Mouse (Mus musculus) heart, adult 2 months (tissue): Measurements from ENCODE around the gene Gemin4. TPM values are rescaled to one million over a fixed set of nuclear protein-coding genes. Genes with fewer than 3 reads are reported as not detected.

ENCODE experiments used
- DNase-seq, 2 experiments: peaks; one replicate each; pipeline ENCODE4 v3.0.0; 2021
- H3K27ac ChIP-seq: fragments of 200-600 bp; 2 replicates; pipeline ENCODE4 v1.8.1; 2022
- H3K27me3 ChIP-seq: fragments of 200-500 bp; 2 replicates; pipeline ENCODE4 v1.6.1; 2012; ENCODE audit warnings: mild to moderate bottlenecking, low read length, inconsistent platforms, mixed read lengths; ENCODE audit not compliant: control insufficient read depth, insufficient read depth
- H3K36me3 ChIP-seq: fragments of 200-500 bp; 2 replicates; pipeline ENCODE4 v1.6.1; 2012; ENCODE audit warnings: low read length, inconsistent platforms; ENCODE audit not compliant: control insufficient read depth, insufficient read depth
- H3K4me1 ChIP-seq: fragments of 200-500 bp; 2 replicates; pipeline ENCODE4 v1.6.1; 2011; ENCODE audit warnings: low read length; ENCODE audit not compliant: control insufficient read depth, insufficient read depth
- H3K4me3 ChIP-seq: fragments of 200-600 bp; 2 replicates; pipeline ENCODE4 v1.8.1; 2022
- H3K79me2 ChIP-seq: fragments of 200-500 bp; replicated peaks from 2 replicates; pipeline ENCODE4 v1.6.1; 2012; ENCODE audit warnings: mild to moderate bottlenecking, inconsistent platforms, low read length, moderate library complexity, mixed read lengths; ENCODE audit not compliant: control insufficient read depth, insufficient read depth
- H3K9ac ChIP-seq: fragments of 200-500 bp; 2 replicates; pipeline ENCODE4 v1.6.1; 2012; ENCODE audit warnings: low read depth, mild to moderate bottlenecking, control low read depth, inconsistent platforms, low read length, mixed read lengths
- CTCF ChIP-seq: fragments of 200-600 bp; IDR thresholded peaks from 2 replicates; pipeline ENCODE4 v1.8.1; 2022; ENCODE audit warnings: antibody characterized with exemption, mild to moderate bottlenecking, moderate library complexity
- EP300 ChIP-seq: fragments of 200-500 bp; IDR thresholded peaks from 2 replicates; pipeline ENCODE4 v1.6.1; 2011; ENCODE audit warnings: low read depth, low read length, control low read depth; ENCODE audit not compliant: insufficient read depth
- POLR2A ChIP-seq: fragments of 200-500 bp; IDR thresholded peaks from 2 replicates; pipeline ENCODE4 v1.6.1; 2011; ENCODE audit warnings: mild to moderate bottlenecking, low read depth, low read length, control low read depth; ENCODE audit not compliant: insufficient read depth
- WGBS: fragments of 180-500 bp; shearing (Covaris S2); methylation state at CpG from one replicate; pipeline ENCODE4 v1.1.7; 2018; 5-methylcytosine and 5-hydroxymethylcytosine counted together
- intact Hi-C: fragments of 180-260 bp; cut with DNase I; formaldehyde crosslinking; loops from one replicate; pipeline ENCODE4 v1.15.1; 2025
- polyA plus RNA-seq: library from polyadenylated mRNA; depleted of rRNA; stranded (reverse); fragments of >200 nt; gene quantifications from 2 replicates; pipeline ENCODE4 v1.2.3, GENCODE M21; 2012
- total RNA-seq, 2 experiments: library from RNA; stranded (reverse); gene quantifications; 2 replicates each; pipeline ENCODE4 v1.2.3; 2021

The Gemin4 gene
- total and polyA plus RNA-seq, 3 experiments, result 2.3 to 4.5 (median 3.9) TPM

DNA sequence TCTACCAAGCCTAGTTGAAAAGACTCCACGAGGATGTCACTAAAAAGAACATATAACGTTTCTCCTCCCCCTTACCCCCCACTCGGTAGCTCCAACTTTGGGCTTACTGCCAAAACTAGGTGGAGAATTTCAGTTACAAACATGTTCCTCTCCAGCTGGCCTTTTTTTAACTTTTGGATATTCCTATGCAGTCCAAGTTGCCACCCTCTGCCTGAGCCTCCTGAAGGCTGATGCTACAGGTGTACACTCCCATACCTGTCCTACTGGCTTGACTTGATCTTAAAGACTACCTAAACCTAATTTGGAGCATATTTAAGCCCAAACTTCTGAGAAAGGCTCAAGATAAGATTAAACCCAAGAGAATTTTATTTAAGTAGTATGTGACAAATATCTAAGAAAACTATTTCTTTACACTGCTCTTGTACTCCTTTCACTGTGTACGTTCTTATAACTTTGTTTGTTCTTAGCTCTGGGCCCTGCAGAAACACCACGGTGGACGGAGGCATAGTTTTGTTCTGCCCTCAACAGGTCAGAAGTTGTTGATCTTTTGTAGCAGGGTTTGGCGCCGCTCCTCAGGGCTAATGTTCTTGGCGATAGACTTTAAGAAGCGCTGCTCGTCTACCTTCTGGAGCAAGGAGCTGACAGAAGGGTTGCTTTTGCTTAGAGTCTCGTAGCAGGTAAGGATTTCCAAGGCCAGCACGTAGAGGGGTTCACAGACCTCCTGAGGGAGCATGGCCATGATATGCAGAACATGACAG is 7.1 kb downstream of the Gemin4 start:
- no peak overlapping the region for H3K9ac ChIP-seq
- H3K4me1 ChIP-seq, result no peaks in the 10 kb centered on the region; the same call in 1 of the 2 replicates
- no peaks in the 10 kb centered on the region for H3K27me3 ChIP-seq
- H3K27ac ChIP-seq, result no peak overlapping the region
- no peak for TF ChIP-seq CTCF
- TF ChIP-seq POLR2A, result no peak
- no peak for TF ChIP-seq EP300
- intact Hi-C loops, result no loop called here
- no peak overlapping the region for H3K4me3 ChIP-seq
- DNase-seq, result no peak
- H3K79me2 ChIP-seq, result no peaks in the 10 kb centered on the region
- H3K36me3 ChIP-seq, result peaks cover 2% of the 10 kb centered on the region; the same call in 1 of the 2 replicates
- WGBS, result 74% methylated on average over 13 of the region's 13 CpGs

DNA sequence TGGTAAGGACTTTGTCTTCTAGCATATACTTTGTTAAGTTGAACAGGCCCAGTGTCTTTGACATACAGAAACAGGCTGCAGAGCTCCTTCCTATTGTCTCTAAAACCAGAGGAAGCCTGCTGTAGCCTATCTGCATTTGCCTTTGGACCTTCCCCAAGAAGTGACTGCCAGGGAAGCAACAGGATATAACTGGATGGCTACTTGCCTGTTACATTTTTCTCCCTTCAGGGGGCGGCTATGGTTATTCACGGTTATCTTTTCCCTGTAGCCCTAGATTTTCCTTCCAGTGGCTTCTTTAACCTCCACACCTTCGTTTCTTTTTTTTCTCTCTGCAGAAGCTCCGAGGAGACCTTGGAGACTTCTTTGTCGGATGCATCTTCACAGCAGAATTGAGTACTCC is 10.7 kb downstream of the Gemin4 start:
- Histone ChIP-seq H3K36me3 (peaks cover 2% of the 10 kb centered on the region; the same call in 1 of the 2 replicates), H3K79me2 (no peaks in the 10 kb centered on the region), H3K4me1 (no peaks in the 10 kb centered on the region; the same call in 1 of the 2 replicates), H3K4me3 (no peak overlapping the region), H3K27me3 (no peaks in the 10 kb centered on the region), H3K9ac (no peak overlapping the region), H3K27ac (no peak overlapping the region)
- intact Hi-C loops, result no loop called here
- 43% methylated on average over 5 of the region's 5 CpGs for whole genome bisulfite sequencing
- TF ChIP-seq POLR2A, result no peak
- TF ChIP-seq EP300, result no peak
- no peak for DNase-seq

DNA sequence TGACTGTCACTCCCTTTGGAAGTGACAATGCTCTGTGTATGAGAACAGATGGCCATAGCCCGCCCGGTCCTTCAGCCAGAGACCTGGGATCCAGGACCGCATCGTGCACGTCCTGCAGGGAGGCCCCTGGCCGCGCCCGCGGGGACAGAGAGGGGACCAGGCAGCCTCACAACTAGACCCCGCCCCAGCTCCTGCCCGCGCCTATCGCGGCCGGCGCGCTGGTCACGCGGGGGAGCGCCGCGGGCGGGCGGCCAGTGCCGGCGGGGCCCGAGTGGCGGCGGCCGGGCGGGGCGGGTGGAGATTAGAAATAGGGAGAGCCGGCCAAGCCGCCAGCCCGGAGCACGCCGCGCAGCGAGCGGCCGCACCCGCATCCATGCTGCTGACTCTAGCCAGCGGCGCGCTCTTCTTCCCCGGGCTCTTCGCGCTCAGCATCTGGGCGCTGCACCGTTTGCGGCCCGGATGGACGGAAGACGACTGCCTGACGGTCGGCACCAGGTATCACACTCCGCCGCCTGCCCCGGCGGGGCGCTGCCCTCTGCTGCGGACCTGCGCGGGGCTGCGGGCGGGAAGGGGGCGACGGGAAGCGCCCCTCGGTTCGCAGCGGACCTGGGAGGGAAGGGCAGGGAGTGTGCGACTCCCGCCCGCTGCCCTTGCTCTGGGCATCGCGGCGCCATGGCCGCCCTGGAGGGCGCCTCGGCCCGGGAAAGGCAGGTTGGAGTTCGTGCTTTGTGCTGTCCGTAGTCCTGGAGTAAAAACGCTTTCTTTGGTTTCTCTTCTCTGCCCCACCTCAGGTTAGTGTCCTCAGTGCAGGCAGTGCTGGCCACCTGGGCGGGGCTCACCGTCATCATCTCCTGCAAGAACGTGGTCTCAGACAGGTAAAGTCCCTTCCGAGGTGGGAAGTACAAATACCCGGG is 15.4 kb downstream of the Gemin4 start:
- H3K79me2 ChIP-seq, result no peaks in the 10 kb centered on the region
- TF ChIP-seq POLR2A (peak; percentile 78), CTCF (0 out of 2 replicates have a peak, but pooled peaks have one; percentile 9), EP300 (no peak)
- DNase-seq, result peak; percentile 93 to 95
- H3K36me3 ChIP-seq, result peaks cover 2% of the 10 kb centered on the region; the same call in 1 of the 2 replicates
- WGBS, result 2% methylated on average over 68 of the region's 90 CpGs
- H3K27ac ChIP-seq, result peak overlapping the region; percentile 81
- H3K4me1 ChIP-seq, result no peaks in the 10 kb centered on the region; the same call in 1 of the 2 replicates
- H3K4me3 ChIP-seq, result peak overlapping the region; percentile 86
- no peaks in the 10 kb centered on the region for H3K27me3 ChIP-seq
- intact Hi-C loops, result loop anchor here (1.0 to 2.0 kb wide), 2 partner anchors 15 to 23 kb away; partner anchors contain the start of genes Dbil5, Fam57a, Gemin4 and Vps53
- peak overlapping the region; percentile 88 for H3K9ac ChIP-seq

DNA sequence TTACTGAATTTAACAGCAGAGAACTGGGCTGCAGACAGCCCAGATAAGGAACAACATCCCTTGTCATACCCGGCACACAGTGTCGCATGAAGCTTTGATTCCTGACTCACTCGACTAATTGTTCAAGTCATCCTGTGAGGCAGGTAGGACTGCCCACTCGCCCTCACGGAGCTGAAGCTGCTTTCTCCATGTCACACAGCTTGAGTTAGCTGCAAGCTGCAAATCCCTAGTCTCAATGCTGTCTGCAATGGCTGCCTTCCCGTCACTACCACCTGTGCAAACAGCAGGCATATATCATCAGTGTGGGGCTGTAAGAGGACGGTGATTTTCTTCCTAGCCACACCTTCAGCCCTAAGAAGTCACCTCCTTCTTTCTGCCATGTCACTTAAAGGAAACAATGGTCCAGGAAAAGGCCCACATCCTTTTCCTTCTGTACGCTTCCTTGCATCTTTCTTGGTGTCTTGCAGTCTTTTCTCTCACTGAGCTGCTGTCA is 20.4 kb downstream of the Gemin4 start:
- DNase-seq, result no peak
- H3K79me2 ChIP-seq, result no peaks in the 10 kb centered on the region
- 40% methylated on average over 8 of the region's 8 CpGs for WGBS
- H3K27me3 ChIP-seq, result no peaks in the 10 kb centered on the region
- intact Hi-C loops, result no loop called here
- no peak overlapping the region for H3K27ac ChIP-seq
- H3K4me1 ChIP-seq, result no peaks in the 10 kb centered on the region
- H3K36me3 ChIP-seq, result no peaks in the 10 kb centered on the region
- no peak for TF ChIP-seq POLR2A
- no peak for TF ChIP-seq CTCF
- TF ChIP-seq EP300, result no peak
- no peak overlapping the region for H3K4me3 ChIP-seq
- no peak overlapping the region for H3K9ac ChIP-seq

DNA sequence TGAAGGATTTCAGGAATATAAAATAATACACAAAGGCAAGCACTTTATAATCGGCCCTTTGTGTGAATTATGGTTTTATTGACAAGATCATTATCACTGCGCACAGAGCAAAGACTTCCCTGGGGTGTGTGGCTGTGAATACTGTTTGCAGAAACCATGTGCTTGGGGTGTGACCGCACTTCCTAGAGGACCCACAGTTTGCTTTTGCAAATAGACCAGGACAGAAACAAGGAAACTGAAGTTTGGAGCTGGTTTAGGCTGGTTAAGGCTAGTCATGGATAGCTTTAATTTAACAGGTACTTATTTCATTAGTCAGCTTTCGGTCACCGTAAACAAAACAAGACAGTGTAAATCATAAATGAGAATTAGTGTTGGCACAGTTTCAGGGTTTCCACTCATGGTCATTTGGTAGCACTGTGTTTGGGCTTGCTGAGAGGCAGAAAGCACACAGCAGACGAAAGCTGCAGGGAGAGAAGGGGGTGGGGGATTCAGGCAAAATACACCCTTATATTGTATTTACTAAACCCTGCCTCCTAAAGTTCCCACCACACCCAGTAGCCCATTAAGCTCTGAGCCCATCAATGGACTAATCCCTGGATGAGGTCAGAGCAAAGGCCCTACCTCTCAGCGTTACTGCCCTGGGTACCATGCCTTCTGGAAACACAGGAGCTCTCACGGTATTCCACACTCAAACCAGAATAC is 21.0 kb downstream of the Gemin4 start:
- TF ChIP-seq EP300 (no peak), POLR2A (no peak), CTCF (no peak)
- no peaks in the 10 kb centered on the region for H3K4me1 ChIP-seq
- no peak overlapping the region for H3K4me3 ChIP-seq
- H3K27me3 ChIP-seq, result no peaks in the 10 kb centered on the region
- H3K79me2 ChIP-seq, result no peaks in the 10 kb centered on the region
- intact Hi-C loops, result no loop called here
- H3K27ac ChIP-seq, result no peak overlapping the region
- WGBS, result 57% methylated on average over 8 of the region's 8 CpGs
- no peak overlapping the region for H3K9ac ChIP-seq
- H3K36me3 ChIP-seq, result no peaks in the 10 kb centered on the region
- no peak for DNase-seq
